Mouse (Mus musculus): Measurements from ENCODE around the gene Ankrd44.

Gene Ankrd44

GRCm38 (mm10) chr1:54762216-54762807 lies 163.9 kb downstream of the Ankrd44 start:
- no peak for DNase-seq (ENCODE audit: low spot score in 2 of 2)

- no peak for DNase-seq (ENCODE audit: low spot score in 2 of 2)
These were observed 166.3 kb downstream of the Ankrd44 start for GRCm38 (mm10) chr1:54759841-54760240.

- no peak for DNase-seq (ENCODE audit: low spot score in 2 of 2)
These were observed 168.9 kb downstream of the Ankrd44 start for GRCm38 (mm10) chr1:54757291-54757690.

- no peak for DNase-seq (ENCODE audit: low spot score in 2 of 2)
These were observed 170.4 kb downstream of the Ankrd44 start for GRCm38 (mm10) chr1:54755690-54756365.

GRCm38 (mm10) chr1:54749961-54750360 lies 176.2 kb downstream of the Ankrd44 start:
- no peak for DNase-seq (ENCODE audit: low spot score in 2 of 2)

GRCm38 (mm10) chr1:54749516-54749915 lies 176.7 kb downstream of the Ankrd44 start:
- no peak for DNase-seq (ENCODE audit: low spot score in 2 of 2)

- peak in 1 of 2 experiments; percentile 24 for DNase-seq (ENCODE audit: low spot score in 2 of 2)
These were observed 178.3 kb downstream of the Ankrd44 start for GRCm38 (mm10) chr1:54747785-54748420.

GRCm38 (mm10) chr1:54745666-54746065 lies 180.5 kb downstream of the Ankrd44 start:
- DNase-seq (ENCODE audit: low spot score in 2 of 2), result no peak

GRCm38 (mm10) chr1:54744171-54744570 lies 182.0 kb downstream of the Ankrd44 start:
- DNase-seq (ENCODE audit: low spot score in 2 of 2), result no peak

GRCm38 (mm10) chr1:54743072-54743471 lies 183.1 kb downstream of the Ankrd44 start:
- no peak for DNase-seq (ENCODE audit: low spot score in 2 of 2)

GRCm38 (mm10) chr1:54740936-54741335 lies 185.3 kb downstream of the Ankrd44 start:
- DNase-seq (ENCODE audit: low spot score in 2 of 2), result no peak

GRCm38 (mm10) chr1:54737472-54737871 lies 188.7 kb downstream of the Ankrd44 start:
- DNase-seq (ENCODE audit: low spot score in 2 of 2), result no peak

GRCm38 (mm10) chr1:54734917-54735664 lies 191.1 kb downstream of the Ankrd44 start:
- DNase-seq (ENCODE audit: low spot score in 2 of 2), result no peak

GRCm38 (mm10) chr1:54729316-54729715 lies 196.9 kb downstream of the Ankrd44 start:
- peak in 1 of 2 experiments; percentile 42 for DNase-seq (ENCODE audit: low spot score in 2 of 2)

GRCm38 (mm10) chr1:54726555-54726954 lies 199.6 kb downstream of the Ankrd44 start:
- DNase-seq (ENCODE audit: low spot score in 2 of 2), result no peak

GRCm38 (mm10) chr1:54716921-54717320 lies 209.3 kb downstream of the Ankrd44 start:
- DNase-seq (ENCODE audit: low spot score in 2 of 2), result no peak

GRCm38 (mm10) chr1:54715061-54715760 lies 211.0 kb downstream of the Ankrd44 start:
- no peak for DNase-seq (ENCODE audit: low spot score in 2 of 2)

- DNase-seq (ENCODE audit: low spot score in 2 of 2), result peak; percentile 7 to 12
These were observed 212.7 kb downstream of the Ankrd44 start for GRCm38 (mm10) chr1:54713231-54714173.

- no peak for DNase-seq (ENCODE audit: low spot score in 2 of 2)
These were observed 214.6 kb downstream of the Ankrd44 start for GRCm38 (mm10) chr1:54711568-54711967.

GRCm38 (mm10) chr1:54710550-54710949 lies 215.6 kb downstream of the Ankrd44 start:
- DNase-seq (ENCODE audit: low spot score in 2 of 2), result no peak

Data from urinary bladder, adult 18-20 months (tissue).